Mouse (Mus musculus): ENCODE results near the gene Raly. TPM values are rescaled to one million over a fixed set of nuclear protein-coding genes. Genes with fewer than 3 reads are reported as not detected.
A peak's percentile ranks its signal among the peaks of the same experiment; 100 is the strongest.

Raly gene
- polyA plus RNA-seq, 1 experiment from 2014 or later: 22.8 TPM

- no peaks in the 10 kb centered on the region for H3K4me1 ChIP-seq (ENCODE audit: control insufficient read depth, insufficient read depth, low read depth, low read length)
- no peak overlapping the region for H3K27ac ChIP-seq (ENCODE audit: low read depth, low read length)
- no peaks in the 10 kb centered on the region for H3K27me3 ChIP-seq (replicated peaks; ENCODE audit: control insufficient read depth, insufficient read depth, low read length)
- H3K9ac ChIP-seq (ENCODE audit: low read depth, low read length): no peak overlapping the region
- H3K9me3 ChIP-seq (ENCODE audit: control insufficient read depth, low read length): no peaks in the 10 kb centered on the region
- WGBS: 71% methylated on average over 7 of the region's 7 CpGs
- no peak overlapping the region for H3K4me3 ChIP-seq (ENCODE audit: low read length)
- ATAC-seq: no peak
- no peak overlapping the region for H3K4me2 ChIP-seq (ENCODE audit: low read length)
- no peaks in the 10 kb centered on the region for H3K36me3 ChIP-seq (ENCODE audit: control insufficient read depth, insufficient read depth, low read length)
These were observed 14.4 kb upstream of the Raly start for GRCm38 (mm10) chr2:154776496-154776895.

- Histone ChIP-seq H3K4me2 (ENCODE audit: low read length) (no peak overlapping the region), H3K9me3 (ENCODE audit: control insufficient read depth, low read length) (no peaks in the 10 kb centered on the region), H3K9ac (ENCODE audit: low read depth, low read length) (no peak overlapping the region), H3K4me1 (ENCODE audit: control insufficient read depth, insufficient read depth, low read depth, low read length) (peaks cover 5% of the 10 kb centered on the region; the same call in 1 of the 2 replicates), H3K27me3 (replicated peaks; ENCODE audit: control insufficient read depth, insufficient read depth, low read length) (no peaks in the 10 kb centered on the region), H3K4me3 (ENCODE audit: low read length) (no peak overlapping the region), H3K27ac (ENCODE audit: low read depth, low read length) (no peak overlapping the region), H3K36me3 (ENCODE audit: control insufficient read depth, insufficient read depth, low read length) (no peaks in the 10 kb centered on the region)
- 68% methylated on average over 3 of the region's 3 CpGs for WGBS
- no peak for ATAC-seq
These were observed 11.2 kb upstream of the Raly start for GRCm38 (mm10) chr2:154779648-154780047.

DNA sequence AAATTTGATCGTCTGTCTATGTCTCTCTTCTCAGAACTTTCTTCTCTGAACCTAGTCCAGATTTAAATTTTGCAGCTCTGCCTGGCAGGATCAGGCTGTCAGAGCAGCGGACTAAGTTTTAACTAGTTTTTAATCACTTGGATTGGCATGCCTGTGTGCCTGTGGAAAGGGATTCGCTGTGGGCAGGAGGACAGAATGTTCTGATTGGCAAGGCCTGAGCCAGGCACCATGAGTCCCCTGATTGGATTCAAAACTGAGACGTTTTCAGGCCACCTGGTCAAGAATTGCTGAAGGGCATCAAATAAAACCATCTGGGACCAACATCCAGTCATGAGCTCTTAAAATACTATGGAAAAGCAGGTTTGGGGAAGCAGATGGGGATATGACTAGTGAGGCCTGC lies 8.5 kb upstream of the Raly start:
- H3K27ac ChIP-seq (ENCODE audit: low read depth, low read length): no peak overlapping the region
- no peaks in the 10 kb centered on the region for H3K9me3 ChIP-seq (ENCODE audit: control insufficient read depth, low read length)
- no peaks in the 10 kb centered on the region for H3K36me3 ChIP-seq (ENCODE audit: control insufficient read depth, insufficient read depth, low read length)
- H3K27me3 ChIP-seq (replicated peaks; ENCODE audit: control insufficient read depth, insufficient read depth, low read length): no peaks in the 10 kb centered on the region
- ATAC-seq: no peak
- no peak overlapping the region for H3K9ac ChIP-seq (ENCODE audit: low read depth, low read length)
- WGBS: 67% methylated on average over 4 of the region's 4 CpGs
- peaks cover 10% of the 10 kb centered on the region for H3K4me1 ChIP-seq (ENCODE audit: control insufficient read depth, insufficient read depth, low read depth, low read length)
- no peak overlapping the region for H3K4me2 ChIP-seq (ENCODE audit: low read length)
- no peak overlapping the region for H3K4me3 ChIP-seq (ENCODE audit: low read length)

DNA sequence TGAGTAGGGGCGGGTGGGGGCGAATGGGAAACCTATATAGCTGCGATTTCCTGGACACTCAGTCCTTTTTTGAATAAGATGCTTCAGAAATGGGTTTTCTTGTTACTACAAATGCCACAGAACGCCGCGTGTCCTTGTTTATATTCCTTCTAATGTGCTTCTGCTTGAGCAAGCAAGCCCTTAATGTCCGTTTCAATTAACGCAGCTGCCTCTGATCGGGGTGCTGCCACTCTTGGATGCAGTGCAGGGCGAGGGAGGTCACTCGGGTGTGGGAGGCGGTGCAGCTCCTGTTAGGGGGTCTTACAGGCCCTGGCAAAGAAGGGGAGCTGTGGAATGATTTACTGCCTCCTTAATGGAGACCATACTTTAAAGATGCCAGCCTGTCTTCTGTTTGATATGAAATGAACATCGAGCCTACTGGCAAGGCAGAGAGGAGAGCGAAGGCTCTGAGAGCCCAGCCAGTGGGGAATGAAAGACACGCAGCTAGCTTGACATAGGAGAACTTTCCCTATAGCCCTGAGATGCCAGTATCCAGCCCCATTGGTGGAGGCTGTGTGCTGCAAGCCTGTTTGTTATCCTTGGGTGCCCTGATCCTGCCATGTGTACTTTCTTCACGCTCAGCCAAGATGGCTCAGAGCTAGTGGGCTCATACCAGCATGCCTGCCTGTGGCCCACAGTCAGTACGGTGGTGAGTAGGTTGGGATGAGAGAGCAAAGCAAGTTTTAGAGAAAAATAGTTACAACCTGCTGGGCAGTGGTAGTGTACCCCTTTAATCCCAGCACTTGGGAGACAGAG lies 7.8 kb upstream of the Raly start:
- Histone ChIP-seq H3K27ac (ENCODE audit: low read depth, low read length) (no peak overlapping the region), H3K4me1 (ENCODE audit: control insufficient read depth, insufficient read depth, low read depth, low read length) (peaks cover 10% of the 10 kb centered on the region), H3K9me3 (ENCODE audit: control insufficient read depth, low read length) (no peaks in the 10 kb centered on the region), H3K36me3 (ENCODE audit: control insufficient read depth, insufficient read depth, low read length) (no peaks in the 10 kb centered on the region), H3K9ac (ENCODE audit: low read depth, low read length) (no peak overlapping the region), H3K4me2 (ENCODE audit: low read length) (no peak overlapping the region), H3K27me3 (replicated peaks; ENCODE audit: control insufficient read depth, insufficient read depth, low read length) (no peaks in the 10 kb centered on the region), H3K4me3 (ENCODE audit: low read length) (no peak overlapping the region)
- WGBS: 54% methylated on average over 17 of the region's 17 CpGs
- no peak for ATAC-seq

GRCm38 (mm10) chr2:154785284-154785683 lies 5.6 kb upstream of the Raly start:
- H3K27ac ChIP-seq (ENCODE audit: low read depth, low read length): no peak overlapping the region
- no peaks in the 10 kb centered on the region for H3K36me3 ChIP-seq (ENCODE audit: control insufficient read depth, insufficient read depth, low read length)
- no peaks in the 10 kb centered on the region for H3K9me3 ChIP-seq (ENCODE audit: control insufficient read depth, low read length)
- 59% methylated on average over 3 of the region's 3 CpGs for WGBS
- ATAC-seq: no peak
- no peaks in the 10 kb centered on the region for H3K27me3 ChIP-seq (replicated peaks; ENCODE audit: control insufficient read depth, insufficient read depth, low read length)
- H3K4me2 ChIP-seq (ENCODE audit: low read length): no peak overlapping the region
- peaks cover 15% of the 10 kb centered on the region for H3K4me1 ChIP-seq (ENCODE audit: control insufficient read depth, insufficient read depth, low read depth, low read length)
- no peak overlapping the region for H3K4me3 ChIP-seq (ENCODE audit: low read length)
- no peak overlapping the region for H3K9ac ChIP-seq (ENCODE audit: low read depth, low read length)

DNA sequence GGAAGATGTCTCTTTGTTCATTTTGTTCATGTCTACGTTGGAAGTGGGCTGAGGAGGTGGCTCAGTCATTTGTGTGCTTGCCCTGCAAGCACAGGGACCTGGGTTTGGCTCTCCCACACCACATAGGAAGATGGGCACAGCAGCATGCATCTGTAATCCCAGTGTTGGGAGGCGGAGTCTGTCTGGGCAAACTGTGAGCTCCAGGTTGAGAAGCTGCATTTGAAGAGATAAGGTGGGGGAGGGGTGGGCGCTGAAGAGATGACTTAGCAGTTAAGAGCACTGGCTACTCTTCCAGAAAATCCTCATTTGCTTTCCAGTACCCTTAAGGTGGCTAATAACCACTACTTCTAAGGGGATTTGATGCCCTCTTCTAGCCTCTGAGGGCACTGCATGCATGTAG lies 4.7 kb upstream of the Raly start:
- Histone ChIP-seq H3K36me3 (ENCODE audit: control insufficient read depth, insufficient read depth, low read length) (no peaks in the 10 kb centered on the region), H3K4me3 (ENCODE audit: low read length) (no peak overlapping the region), H3K4me2 (ENCODE audit: low read length) (no peak overlapping the region), H3K9ac (ENCODE audit: low read depth, low read length) (no peak overlapping the region), H3K4me1 (ENCODE audit: control insufficient read depth, insufficient read depth, low read depth, low read length) (peaks cover 15% of the 10 kb centered on the region), H3K9me3 (ENCODE audit: control insufficient read depth, low read length) (no peaks in the 10 kb centered on the region), H3K27me3 (replicated peaks; ENCODE audit: control insufficient read depth, insufficient read depth, low read length) (no peaks in the 10 kb centered on the region), H3K27ac (ENCODE audit: low read depth, low read length) (no peak overlapping the region)
- WGBS: 47% methylated on average over 3 of the region's 3 CpGs
- ATAC-seq: no peak

- Histone ChIP-seq H3K9me3 (ENCODE audit: control insufficient read depth, low read length) (no peaks in the 10 kb centered on the region), H3K4me2 (ENCODE audit: low read length) (no peak overlapping the region), H3K9ac (ENCODE audit: low read depth, low read length) (no peak overlapping the region), H3K27me3 (replicated peaks; ENCODE audit: control insufficient read depth, insufficient read depth, low read length) (no peaks in the 10 kb centered on the region), H3K4me1 (ENCODE audit: control insufficient read depth, insufficient read depth, low read depth, low read length) (peaks cover 15% of the 10 kb centered on the region), H3K36me3 (ENCODE audit: control insufficient read depth, insufficient read depth, low read length) (no peaks in the 10 kb centered on the region), H3K4me3 (ENCODE audit: low read length) (no peak overlapping the region), H3K27ac (ENCODE audit: low read depth, low read length) (no peak overlapping the region)
- WGBS: 81% methylated on average over 11 of the region's 11 CpGs
- no peak for ATAC-seq
These were observed 4.1 kb upstream of the Raly start for GRCm38 (mm10) chr2:154786776-154787175.

DNA sequence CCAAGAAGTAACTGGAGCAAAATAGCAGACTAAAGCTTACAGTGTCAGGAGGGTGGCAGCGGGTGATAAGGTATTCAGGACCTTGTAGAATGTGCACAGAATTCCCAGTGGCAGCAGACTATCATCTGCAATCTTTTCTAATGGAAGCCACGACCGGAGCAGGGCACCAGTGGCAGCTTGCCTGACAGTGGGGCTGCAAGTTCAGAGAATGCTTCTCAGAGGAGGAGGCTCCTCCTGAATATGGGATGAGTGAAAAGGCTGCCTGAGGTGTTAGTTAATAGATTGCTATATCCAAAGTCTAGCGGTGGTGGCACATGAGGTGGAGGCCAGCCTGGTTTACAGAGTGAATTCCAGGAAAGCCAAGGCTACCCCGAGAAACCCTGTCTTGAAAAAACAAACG lies 1.5 kb upstream of the Raly start:
- H3K9me3 ChIP-seq (ENCODE audit: control insufficient read depth, low read length): no peaks in the 10 kb centered on the region
- no peak for ATAC-seq
- no peaks in the 10 kb centered on the region for H3K27me3 ChIP-seq (replicated peaks; ENCODE audit: control insufficient read depth, insufficient read depth, low read length)
- H3K27ac ChIP-seq (ENCODE audit: low read depth, low read length): no peak overlapping the region
- no peaks in the 10 kb centered on the region for H3K36me3 ChIP-seq (ENCODE audit: control insufficient read depth, insufficient read depth, low read length)
- WGBS: 77% methylated on average over 6 of the region's 6 CpGs
- H3K9ac ChIP-seq (ENCODE audit: low read depth, low read length): no peak overlapping the region
- H3K4me1 ChIP-seq (ENCODE audit: control insufficient read depth, insufficient read depth, low read depth, low read length): peaks cover 29% of the 10 kb centered on the region
- H3K4me3 ChIP-seq (ENCODE audit: low read length): no peak overlapping the region
- no peak overlapping the region for H3K4me2 ChIP-seq (ENCODE audit: low read length)

DNA sequence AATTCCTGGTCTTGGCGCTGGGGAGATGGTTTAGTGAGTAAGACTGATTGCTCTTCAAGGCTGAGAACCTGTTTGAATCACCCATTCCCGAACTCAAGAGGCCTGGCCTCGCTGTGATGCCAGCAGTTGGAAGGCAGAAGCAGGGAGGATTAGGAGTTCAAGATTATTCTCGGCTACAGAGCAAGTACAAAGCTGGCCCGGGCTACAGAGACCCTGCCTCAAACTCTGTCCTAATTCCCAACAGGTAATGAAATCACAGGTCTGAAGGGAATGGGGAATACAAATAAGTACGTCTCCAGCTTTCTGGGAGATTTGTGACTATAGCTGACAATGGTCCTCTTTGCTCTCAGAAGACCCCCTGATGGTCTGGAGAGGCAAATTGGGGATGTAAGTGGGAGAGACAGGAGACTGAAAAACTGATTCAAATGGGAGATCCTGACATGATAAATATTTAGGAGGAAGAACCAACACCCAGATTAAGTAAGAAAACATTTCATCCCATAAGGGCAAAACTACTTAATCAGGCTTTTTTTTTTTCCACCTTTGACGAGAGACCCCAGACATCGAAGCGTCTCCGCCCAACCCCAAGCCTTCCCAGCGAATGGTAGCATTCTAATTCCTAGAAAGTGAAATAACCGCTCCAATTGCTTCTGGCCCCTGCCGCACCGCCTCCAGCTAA lies 780 bp upstream of the Raly start:
- ATAC-seq: no peak
- Histone ChIP-seq H3K4me3 (ENCODE audit: low read length) (peak overlapping the region; percentile 74), H3K27me3 (replicated peaks; ENCODE audit: control insufficient read depth, insufficient read depth, low read length) (no peaks in the 10 kb centered on the region), H3K36me3 (ENCODE audit: control insufficient read depth, insufficient read depth, low read length) (no peaks in the 10 kb centered on the region), H3K9me3 (ENCODE audit: control insufficient read depth, low read length) (no peaks in the 10 kb centered on the region), H3K4me1 (ENCODE audit: control insufficient read depth, insufficient read depth, low read depth, low read length) (peaks cover 29% of the 10 kb centered on the region), H3K9ac (ENCODE audit: low read depth, low read length) (peak overlapping the region; percentile 91), H3K27ac (ENCODE audit: low read depth, low read length) (peak overlapping the region; percentile 98), H3K4me2 (ENCODE audit: low read length) (peak overlapping the region; percentile 47)
- WGBS: 6% methylated on average over 14 of the region's 14 CpGs
